Mouse (Mus musculus): ENCODE measurements at regions not wholly inside any gene's neighbourhood (a gene's known extent, or its start where the extent isn't known, plus 50 kb on each side); places are given as distances from the start of the nearest gene placed in this dataset.

DNA sequence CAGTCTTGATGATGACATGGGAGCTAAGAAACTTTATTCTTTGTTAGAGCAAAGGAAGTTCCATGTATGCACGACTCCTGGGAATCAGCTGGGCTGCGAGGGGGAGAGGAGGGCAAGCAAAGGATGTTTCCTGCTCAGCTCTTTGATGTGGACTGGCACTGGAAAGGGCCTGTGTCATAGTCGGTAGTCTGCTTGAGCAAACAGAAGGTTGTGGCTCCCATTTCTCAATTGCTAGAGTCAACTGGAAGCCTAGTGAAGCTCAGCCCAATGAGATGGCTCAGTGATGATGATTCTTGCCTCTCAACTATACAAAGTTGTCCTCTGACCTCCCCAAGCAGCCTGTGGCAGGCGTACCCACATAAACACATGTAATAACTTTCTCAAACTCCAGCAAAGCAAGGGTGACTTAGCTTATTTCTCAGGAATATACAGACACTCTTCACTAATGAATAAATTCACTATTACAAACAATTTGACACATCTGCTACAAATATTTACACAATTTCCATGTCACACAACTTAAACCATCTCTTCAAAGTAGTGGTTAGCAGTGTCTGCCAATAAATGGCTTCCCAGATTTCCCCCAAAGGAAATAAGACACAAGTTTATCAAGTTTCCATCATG, 115.4 kb upstream of the Smad1 start:
- no peak for DNase-seq

DNA sequence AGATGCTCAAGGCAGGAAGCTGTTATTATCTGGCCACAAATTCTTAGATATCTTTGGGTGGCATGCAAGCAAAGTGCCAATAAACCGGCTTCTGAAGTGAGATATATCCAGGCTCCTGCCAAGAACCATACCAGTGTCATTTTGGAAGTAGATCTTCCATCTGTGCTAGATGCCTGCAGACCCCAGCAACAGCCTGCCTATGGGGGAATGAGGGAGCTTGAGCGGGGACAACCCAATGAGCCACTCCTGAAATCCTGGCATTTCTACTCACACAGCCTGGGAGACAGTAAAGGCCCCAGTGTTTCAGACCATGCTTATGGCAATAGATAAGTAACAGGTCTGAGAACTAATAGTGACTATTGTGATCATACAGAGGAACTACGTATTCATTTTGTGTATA, 109.3 kb upstream of the Smad1 start:
- DNase-seq = no peak

DNA sequence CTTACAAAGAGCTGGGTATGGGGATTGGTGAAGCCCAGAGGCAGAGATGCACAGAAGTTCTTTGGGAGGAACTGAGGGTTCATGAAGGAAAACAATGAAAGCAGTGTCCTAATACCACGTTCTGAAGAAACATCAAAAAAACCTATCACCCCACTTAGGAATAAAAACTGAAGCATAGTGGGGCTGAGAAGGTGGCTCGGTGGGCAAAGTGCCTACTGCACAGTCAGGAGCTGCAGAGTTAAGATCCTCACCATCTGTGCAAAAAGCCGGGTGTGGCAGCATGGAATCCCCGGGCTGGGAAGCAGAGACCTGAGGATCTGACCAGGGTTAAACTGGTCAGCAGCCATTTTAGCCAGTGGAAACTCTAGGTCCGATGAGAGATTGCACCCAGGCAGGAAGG, 106.1 kb upstream of the Smad1 start:
- DNase-seq = no peak

DNA sequence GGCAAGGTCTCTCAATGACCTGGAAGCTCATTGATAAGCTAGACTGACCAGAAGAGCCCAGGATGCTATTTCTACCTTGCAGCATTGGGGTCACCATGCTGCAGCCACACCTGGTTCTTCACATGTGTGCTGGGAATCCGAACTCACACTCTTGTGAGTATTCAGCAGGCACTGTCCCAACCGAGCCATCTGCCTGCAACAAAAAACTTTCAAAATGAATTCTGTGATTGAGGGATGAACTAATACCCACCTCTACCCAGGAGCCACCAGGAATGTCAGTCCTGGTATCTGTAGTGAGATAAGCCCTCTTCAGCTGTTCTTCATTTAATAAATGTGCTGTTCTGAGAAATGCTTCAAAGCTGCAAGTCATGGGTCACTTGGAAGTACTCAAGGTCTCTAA, 104.6 kb upstream of the Smad1 start:
- no peak for DNase-seq

DNA sequence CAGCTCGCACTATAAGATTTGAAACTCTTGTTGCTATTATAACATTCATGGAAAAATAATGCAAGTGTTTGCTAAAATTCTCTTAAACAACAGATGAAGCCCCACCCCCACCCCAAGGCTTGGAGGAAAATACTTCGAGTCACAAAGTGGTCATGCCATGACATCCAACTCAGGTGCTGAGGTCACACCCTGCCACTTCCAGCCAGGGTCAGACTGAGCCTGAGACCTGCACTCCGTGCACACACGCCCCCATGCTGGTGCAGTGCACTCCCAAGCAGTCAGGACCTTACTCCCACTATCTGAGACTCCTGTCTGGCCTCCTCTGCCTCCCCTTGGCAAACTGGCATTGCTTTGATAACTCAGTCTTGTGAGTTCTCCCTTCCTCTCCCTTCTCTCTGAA, 102.7 kb upstream of the Smad1 start:
- DNase-seq = no peak

DNA sequence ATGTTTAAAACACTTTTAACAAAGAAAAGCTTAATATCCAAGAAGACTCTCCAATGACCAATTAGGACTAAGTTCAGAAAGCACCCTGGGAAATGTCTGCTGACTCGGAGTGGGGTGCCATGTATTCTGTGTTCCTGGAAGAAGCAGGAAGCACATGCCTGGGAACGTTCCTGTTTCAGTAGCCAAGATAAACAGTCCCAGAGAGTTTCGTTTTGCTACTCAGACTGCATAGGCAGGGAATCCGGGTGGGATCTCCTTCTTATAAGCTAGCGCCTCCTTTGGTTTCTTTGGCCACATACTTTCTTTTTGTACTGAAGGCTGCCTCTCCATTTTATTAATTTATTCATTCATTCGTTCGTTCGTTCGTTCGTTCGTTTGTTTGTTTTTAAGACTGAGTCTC, 101.9 kb upstream of the Smad1 start:
- DNase-seq = peak; percentile 42 to 43

DNA sequence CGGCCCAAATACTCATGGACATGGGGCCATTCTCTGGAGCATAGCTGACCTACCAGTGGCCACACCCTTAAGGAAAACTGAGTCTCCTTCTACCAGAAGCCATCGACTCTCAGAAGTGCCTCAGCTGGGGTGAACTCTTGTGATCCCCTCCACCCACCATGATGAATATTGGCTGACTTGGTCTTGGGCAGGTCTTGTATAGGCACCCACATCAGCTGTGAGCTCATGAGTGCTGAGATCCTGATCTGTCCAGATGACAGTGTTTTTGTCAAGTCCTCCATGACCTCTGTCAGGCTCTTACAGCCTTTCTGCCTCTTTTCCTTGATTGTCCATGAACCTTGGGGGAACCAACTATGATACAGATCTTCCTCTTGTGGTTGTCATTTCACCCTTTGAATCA, 99.9 kb upstream of the Smad1 start:
- no peak for DNase-seq

DNA sequence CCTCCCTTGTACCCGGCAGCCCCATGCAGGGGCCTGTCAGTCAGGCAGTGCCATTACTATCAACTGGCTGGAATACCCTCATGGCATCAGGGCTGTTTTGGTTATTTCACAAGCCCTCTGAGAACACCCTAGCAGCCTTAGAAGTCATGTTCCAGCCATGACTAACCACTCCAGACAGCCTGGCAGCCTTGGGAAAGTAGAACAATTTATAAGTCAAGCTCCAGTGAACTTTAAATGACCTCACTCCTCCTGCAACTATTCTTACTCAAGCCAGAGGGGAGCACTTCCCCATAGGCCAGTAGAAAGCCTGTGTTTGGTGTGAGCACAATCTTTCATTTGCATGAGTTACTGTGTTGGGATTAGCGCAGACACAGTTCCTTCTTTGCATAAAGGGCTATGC, 99.3 kb upstream of the Smad1 start:
- DNase-seq = peak in 1 of 2 experiments; percentile 19

DNA sequence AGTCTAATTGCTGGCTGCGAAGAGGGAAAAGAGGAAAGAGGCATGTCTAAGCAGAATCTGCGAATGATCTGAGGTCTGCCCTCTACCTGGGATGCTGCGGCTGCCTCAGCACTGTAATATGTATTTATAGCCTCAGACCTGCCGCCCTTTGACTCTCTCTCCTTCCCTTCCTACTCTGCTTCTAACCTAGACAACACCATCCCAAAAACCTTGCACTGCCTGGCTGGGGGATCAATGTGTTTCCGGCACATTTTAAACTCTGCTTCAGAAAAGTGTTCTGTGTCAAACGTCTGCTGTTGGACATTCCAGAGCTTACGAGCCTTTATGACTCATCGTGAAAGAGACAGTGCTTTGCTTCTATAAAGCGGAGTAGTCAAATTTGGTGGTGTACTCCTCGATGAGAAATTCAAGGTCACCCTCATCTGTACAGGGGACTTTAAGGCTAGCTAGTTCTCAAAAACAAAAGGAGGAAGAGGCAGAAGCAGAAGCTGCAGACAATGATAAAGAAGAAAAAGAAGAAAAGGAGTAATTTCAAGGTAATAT, 91.9 kb upstream of the Smad1 start:
- no peak for DNase-seq

DNA sequence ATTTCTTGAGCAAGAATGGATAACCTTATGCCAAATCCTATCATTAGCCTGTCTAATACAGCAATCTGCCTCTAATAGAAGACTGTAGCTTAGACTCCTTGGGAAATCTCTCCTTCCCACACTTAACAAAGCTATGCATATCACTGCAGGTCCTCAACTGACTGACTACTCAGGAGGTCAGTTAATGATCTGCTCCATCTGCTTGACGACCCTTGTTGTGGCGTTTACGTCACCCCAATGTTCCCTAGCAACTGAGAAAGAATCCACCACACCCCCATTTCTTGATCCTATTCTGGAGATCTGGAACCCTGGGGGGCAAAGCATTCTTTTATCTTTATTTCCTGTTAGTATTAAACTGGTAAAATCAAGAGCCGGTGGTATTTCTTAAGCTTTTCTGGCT, 91.4 kb upstream of the Smad1 start:
- no peak for DNase-seq

DNA sequence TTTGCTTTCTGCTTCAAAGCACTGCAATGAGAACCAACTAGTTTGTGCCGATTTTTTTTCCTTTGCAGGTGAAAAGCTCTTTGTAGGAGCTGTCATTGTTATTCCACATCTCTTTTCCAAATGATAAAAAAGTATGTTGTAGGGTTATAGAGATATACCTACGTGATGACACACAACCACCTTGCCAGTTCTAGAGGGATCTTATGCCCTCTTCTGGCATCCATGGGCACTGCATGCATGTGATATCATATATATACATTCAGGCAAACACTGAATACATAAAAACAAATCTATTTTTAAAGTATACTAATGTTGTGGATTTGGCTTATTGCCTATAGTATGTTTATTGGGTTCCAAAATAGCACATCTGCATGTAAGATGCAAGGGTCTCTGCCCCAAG, 89.5 kb upstream of the Smad1 start:
- DNase-seq = peak; percentile 16 to 55

DNA sequence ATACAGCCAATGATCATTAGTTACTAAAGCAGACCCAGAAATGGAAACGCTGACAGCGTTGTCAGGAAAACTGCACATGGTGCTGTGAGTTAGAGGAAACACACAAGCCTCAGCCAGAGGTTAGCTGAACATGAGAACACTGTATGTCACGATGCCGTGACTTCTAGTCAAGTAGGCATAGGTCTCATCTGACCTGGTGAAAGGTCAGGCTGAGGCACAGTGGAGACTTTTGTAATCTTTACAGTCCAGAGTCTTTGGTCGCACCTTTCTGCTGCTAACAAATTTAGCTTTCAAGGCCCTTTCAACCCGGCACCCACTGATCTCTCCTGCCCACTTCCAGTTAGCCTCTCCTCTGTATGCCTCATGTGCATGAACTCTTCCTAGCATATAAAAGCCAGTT, 88.3 kb upstream of the Smad1 start:
- no peak for DNase-seq

DNA sequence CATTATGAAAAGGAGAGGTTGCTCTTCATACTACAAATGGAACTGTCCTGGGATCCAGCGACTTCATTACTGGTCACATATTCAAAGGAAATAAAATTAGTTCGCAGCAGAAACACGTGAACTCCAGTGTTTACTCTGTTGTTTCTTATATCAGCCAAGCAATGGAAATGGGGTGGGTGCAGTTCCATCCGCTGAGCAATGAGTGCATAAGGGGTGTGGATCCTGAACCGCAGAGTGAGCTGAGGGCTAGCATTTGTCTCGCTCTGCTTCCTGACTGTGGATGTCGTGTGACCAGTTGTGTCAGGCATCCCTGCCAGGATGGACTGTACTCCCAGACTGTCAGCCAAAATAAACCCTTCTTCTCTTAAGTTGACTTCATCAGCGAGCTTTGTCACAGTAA, 80.0 kb upstream of the Smad1 start:
- no peak for DNase-seq

DNA sequence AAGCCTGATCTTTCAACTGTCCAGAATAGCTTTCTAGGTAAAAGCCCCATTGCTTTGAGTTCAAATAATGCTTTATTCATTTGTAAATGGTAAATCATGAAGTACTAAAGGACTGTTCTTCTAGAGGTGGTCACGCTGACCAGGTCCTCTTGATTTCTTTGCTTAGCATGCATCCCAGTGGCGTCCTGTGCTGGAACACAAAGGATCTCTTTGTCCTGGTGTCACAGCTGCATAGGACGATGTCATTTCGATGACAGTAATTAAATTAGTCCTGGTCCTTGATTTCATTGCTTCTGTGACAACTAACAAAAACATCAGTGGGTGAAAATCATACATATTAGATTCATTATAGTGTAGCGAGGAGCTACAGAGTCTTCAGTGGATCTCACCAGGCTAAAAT, 76.7 kb upstream of the Smad1 start:
- DNase-seq = no peak

DNA sequence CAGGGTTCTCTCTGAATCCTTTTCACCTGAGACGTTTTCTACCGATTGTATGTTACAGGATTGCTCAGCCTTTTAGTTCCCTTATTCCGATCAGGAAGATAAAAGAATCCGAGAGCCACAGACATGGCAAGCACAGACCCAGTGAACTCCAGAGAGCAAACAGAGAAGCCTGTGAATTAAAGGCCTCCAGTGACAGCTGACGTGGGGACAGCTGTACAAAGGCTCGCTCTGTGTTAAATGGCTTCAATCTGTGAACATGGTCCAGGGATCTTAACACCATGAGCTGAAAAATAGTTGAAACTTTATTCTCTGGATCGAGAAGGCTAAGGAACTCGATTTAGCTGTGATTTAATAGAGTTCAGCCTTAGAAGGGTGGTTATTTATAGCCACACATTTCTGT, 75.4 kb upstream of the Smad1 start:
- no peak for DNase-seq

DNA sequence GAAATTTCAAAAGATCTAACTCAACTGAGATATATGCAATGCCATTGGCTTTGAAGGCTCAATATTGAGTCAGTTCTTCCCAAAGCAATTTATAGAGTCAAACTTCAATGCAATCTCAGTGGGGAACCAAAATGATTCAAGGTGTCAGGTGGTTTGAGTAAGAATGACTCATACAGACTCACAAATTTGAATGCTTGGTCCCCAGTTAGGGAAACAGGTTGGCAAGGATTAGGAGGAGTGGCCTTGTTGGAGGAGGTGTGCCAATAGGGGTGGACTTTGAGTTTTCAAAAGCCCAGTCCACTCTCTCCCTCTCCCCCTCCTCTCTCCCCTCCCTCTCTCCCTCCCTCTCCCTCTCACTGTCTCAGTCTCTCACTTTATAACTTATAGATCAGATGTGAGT, 52.8 kb upstream of the Smad1 start:
- no peak for DNase-seq

DNA sequence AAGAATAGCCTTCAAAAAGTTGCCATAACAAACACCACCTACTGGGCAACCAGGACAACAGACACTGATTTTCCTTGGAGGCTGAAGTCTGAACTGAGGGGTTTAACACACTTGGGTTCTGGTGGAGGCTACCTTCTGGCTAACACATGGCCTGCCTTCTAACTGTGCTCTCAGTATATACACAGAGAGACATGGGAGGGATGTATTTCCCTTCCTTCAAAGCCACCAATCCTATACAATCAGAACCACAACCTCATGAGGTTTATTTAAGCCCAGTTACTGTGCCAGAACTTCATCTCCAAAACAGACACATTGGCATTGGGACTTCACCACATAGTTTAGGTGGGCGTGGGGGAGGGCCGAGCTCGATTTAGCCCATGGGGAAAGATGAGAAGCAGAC, 50.1 kb upstream of the Smad1 start:
- no peak for DNase-seq
